Mouse (Mus musculus) layer of hippocampus, adult 9-11 months (tissue): ENCODE measurements around the gene Cacng3.

Experiments used
- DNase-seq: peaks from one replicate; pipeline ENCODE4 v3.0.0; 2022

The Cacng3 gene

DNA sequence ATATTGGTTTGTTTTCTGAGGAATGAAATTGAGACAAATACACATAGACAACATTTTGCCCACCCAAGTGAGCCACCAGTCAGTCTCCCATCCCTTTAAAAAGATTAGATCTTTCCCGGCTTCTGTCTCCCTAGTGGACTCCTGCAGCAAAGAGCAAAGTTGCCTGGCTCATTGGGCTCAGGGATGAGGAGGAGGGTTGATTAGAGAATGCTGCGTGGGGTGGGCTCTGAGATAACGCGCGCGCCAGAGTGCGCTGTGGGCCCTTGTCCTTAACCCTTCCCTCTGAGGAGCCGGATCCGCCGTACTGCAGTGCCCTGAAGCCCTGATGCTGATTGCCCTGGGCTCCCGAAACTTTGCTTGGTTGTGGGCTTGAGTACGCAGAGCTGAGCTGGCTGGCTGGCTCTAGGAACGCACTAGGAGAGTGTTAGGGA, at the start of gene Cacng3:
Gene Cacng3 (plus strand): TSS at position 51 of the 431 bp plus-strand sequence.
- DNase-seq = peak; percentile 11

DNA sequence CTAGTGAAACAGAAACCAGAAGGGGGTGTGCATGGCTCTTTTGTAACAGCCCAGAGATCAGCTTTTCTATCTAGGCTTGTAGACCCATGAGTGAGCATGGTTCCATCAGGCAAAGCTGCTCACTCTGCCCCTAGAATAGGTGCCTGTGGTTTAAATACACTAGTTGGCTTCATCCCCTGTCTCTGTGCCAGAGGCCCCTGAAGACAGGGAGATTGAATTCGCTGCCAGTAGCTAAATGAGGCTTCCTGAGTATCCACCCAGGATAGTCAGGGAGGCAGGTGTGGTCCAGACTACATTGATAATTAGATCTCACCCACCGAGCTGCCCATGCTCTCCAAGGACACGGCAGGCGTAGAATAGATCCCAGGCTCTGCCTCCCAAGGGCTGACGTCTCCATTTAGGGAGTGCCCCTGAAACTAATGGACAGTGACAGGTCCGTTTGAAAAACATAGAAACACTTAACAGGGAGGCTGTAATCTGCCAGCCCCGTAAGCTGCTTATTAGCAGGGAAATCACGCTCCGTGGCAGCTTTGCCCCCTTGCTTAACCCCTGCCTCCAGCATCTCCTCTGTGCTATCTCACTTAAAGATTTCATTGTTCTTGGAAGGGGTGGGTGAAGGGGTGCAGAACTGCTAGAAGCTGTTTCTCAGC, 48.0 kb upstream of the Cacng3 start:
- DNase-seq = no peak

DNA sequence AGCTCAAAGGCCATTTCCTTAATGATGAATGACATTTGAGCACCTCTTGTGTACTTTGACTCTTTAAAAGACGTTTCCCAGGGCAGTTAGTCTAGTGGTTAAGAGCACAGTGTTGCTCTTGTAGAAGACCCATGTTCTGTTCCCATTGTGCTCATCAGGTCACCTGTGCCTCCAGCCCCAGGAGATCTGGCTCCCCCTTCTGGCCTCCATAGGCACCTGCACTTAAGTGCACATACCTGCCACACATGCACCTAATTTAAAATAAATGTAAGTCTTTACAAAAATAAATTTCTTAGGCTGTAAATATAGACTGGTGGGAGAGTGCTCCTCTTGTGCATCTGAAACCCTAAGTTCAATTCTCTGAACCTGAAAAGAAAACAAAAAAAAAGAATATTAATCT, 46.5 kb upstream of the Cacng3 start:
- DNase-seq = no peak

DNA sequence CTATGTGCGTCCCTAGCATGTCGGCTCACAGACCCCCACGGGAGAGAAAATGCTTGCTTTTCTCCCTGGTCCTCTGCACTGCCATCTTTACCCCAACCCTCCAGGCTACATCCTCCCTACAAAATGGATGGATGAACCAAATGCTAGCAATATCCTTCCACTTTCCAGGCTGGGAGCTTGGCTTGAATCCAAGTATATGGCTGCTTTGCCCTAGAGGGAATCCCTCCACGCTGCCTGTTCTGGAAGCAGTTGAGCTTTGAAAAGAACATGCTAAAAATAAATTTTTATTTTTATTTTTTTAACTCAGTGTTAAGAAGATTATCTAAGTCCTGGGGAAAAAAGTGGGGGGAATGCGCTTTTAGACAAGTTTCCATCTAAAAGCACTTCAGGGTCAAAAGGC, 42.2 kb upstream of the Cacng3 start:
- DNase-seq = no peak

DNA sequence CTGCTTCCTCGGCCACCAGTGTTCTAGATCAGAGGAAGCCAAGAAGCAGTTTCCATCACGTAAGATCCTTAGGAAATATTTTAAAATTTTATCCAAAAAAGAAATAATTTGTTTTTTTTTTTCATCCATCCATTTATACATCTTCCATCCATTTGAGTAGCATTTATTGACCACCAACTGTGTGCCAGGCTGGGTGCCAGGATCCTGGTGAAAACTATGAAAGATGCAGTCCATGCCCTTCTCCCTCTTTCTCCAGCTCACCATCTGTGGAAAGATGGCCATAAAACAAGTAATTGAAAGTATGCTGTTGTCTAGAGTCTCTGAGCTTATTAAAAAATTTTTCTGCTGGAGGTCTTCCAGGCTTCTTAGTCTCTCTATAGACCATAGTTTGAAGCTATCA, 39.9 kb upstream of the Cacng3 start:
- DNase-seq = no peak

DNA sequence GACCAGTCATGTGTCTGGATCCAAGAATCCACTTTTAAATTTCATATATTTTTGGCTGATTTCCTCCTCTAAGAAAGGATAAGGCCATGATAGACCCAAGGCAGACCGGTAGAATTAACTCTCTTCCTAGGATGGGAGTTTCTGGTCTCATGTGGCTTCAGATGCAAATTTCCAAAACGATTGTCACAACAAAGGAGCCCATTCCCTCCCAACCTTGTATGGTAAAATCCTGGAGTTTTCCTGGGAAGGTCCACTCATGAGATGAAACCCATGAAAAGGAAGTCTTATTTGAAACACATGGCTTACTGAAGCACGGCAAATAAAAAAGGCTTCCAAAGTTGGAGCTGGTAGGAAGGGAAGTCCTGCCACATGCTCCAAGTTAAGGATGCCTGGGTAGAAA, 39.1 kb upstream of the Cacng3 start:
- DNase-seq = no peak

DNA sequence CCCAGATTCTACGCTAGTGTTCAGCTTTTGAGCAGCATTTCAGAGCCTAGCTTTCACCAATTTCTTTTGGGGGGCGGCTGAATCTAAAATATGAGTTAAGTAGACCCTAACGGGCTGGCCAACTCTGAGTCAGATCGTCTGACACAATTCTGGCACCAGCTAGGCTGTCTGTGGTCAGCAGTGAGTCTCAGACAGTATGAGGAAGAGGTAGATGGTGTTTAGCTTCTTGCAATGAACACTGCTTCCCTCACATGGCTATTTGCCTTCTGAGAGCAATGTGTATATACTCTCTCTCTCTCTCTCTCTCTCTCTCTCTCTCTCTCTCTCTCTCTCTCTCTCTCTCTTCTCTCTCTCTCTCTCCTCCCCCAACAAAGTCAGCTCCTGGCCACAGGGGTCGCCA, 37.3 kb upstream of the Cacng3 start:
- no peak for DNase-seq

DNA sequence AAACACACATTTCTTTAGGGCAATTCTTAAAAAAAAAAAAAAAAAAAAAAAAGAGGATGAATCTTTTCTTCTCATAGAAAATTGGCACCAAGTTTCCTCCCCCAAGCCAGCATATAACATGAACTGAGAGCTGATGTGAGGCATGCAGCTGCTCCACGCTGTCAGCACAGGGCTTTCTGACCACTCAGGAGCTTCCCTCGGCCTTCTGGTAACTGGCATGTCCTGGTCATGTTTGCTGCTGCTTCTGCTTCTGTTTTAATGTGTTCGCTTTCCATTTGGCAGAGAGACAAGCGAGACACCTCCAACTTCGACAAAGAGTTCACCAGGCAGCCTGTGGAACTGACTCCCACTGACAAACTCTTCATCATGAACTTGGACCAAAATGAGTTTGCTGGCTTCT, 36.8 kb upstream of the Cacng3 start:
- DNase-seq = no peak

DNA sequence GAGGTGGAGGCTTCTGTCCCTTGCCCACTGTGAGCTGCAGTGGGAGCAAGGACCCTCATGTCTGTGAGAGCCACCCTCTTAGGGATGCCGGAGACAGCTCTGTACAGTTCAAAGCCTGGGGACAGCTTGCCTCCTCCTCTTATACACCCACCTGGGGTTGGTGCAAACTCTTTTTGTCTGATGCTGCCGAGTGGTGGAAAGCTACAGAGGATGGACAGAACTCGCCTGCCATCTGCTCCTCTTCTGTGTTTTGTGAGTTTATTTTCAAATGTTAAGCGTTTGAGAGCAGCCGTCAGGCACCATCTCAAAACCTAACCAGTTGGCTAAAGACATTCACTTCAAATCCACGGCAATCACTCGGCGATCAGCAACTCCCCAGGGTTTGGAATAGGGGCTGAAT, 26.6 kb upstream of the Cacng3 start:
- peak; percentile 61 for DNase-seq

DNA sequence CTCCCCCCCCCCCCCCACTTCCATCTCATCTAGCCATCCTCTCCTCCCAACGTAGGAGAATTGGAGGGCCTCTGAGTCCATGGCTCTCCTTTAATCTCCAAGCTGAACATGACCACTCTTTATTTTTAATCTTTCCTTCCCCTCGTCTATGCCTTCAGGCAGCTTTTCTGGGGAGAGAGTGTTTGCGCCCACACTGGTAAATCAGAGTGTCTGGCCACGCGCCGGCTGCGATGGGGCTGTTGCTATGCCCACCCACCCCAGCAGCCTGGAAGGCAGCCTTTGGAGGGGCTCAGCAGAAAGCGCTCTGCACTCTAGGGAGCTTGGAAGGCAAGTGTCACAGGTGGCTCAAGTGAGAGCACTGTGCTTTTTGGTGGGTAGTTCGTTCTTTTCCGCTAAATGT, 21.0 kb upstream of the Cacng3 start:
- DNase-seq = peak; percentile 48

DNA sequence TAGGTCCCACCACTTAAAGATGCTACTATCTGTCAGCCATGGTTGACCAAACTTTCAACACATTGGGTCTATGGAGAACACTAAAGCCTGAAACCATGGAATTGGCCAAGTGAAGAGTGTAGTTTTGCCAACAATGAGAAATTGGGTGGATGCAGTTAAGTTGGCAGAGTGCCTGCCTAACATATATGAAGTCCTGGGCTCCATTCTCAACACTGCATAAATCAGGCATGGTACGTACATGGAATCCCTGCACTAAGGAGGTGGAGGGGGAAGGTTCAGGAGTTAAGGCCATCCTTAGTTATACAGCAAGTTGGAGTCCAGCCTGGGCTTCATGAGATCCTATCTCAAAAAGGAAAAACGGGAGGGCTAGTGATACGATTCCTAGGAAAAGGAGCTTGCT, 17.8 kb upstream of the Cacng3 start:
- no peak for DNase-seq

DNA sequence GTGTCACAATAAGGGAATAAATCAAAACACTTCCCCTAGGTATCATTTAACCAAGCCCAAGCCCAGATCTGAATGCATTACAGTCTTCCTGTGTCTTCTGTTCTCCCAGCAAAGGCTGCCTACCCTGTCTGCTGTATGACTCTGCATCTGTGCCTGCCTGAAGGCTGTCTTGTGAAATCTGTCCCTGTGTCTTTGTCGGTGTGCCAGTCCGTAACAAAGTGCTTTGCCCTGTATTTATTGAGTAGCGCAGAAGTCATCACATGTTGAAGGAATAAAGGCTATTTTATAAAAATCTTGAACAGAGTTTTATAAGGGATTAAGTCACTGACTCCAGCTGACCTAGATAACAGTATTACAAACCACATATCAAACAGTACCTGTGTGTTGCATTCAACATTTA, 13.6 kb upstream of the Cacng3 start:
- DNase-seq = no peak

DNA sequence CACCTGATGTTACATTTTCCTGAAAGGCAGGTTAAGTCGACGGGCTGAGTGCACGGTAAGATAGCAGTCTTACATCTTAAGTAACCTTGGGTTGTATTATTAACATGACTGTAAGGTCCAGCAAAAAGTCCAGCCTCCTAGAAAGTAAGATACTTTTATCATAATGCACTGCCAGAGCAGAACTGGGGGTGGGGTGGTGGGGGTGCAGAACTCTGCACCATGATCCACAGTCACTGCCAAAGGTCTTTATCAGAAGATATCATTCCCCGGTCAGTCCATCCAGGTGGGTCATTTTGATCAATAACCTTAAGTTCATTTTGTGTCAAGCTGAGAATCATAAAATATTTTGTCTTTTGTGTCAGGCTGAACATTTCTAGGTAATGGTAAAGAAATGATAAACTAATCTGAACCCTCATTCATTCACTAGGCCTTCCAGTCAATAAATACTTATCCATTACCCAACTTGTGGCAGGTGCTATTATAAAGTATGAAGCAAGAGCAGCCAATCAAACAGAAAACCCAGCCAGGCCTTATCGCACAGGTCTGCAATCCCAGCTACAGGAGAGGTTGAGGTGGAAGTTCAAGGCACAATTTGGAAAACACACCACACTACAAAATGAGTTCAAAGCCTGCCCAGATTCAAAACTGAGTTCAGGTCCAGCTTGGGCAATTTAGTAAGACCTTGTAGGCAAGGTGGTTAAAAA, 12.7 kb upstream of the Cacng3 start:
- no peak for DNase-seq

DNA sequence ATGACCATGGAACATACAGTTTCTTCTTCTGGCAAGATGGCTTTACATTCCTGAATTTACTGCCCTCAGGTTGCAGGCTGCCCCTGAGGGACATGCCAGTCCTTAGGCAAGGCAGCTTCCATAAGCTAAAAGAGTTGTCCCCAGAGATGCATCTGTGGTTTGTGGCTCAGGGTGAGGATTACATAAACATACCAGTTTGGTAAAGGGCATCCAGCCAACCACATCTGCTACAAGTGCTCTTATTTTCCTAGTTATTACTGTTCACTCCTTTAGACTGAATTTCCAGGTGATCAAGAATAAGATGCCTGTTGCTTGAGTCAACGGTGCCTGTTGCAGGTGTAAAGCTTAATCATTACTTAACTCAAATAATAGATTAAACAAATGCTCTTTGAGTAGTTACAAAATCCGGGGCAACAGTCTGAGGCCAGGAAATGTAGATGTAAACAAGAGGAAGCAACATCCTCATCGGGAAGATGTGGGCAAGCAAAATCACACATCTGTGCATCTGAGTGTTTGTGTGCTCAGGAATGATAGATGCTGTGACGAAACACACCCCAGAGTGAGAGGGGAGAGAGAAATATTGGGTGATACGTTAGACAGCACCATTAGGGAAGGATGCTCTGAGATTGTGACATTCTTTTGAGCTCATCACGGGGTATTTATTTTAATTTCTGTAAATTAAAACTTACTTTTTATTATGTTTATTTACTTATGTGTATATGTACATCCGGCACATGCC, 4.8 kb upstream of the Cacng3 start:
- DNase-seq = no peak

DNA sequence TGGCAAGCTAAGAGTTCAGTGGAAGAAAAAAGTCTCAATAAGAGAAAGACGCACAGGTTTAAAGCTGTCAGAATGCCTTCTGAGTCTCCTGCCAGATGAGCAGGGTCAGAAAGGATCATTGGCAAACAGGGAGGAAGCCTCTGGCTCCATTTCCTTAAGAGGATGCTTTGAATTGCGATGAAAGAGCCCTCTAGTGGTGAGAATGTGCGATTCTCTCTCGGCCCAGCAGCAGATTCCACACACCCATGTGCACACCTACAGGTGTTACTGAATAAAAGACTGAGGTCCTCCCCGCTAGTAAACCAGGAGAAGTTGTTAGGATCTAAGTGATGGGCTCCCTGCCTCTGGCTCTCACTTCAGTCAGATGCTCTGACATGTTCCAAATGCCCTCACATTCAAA, 2.4 kb upstream of the Cacng3 start:
- peak; percentile 18 for DNase-seq

DNA sequence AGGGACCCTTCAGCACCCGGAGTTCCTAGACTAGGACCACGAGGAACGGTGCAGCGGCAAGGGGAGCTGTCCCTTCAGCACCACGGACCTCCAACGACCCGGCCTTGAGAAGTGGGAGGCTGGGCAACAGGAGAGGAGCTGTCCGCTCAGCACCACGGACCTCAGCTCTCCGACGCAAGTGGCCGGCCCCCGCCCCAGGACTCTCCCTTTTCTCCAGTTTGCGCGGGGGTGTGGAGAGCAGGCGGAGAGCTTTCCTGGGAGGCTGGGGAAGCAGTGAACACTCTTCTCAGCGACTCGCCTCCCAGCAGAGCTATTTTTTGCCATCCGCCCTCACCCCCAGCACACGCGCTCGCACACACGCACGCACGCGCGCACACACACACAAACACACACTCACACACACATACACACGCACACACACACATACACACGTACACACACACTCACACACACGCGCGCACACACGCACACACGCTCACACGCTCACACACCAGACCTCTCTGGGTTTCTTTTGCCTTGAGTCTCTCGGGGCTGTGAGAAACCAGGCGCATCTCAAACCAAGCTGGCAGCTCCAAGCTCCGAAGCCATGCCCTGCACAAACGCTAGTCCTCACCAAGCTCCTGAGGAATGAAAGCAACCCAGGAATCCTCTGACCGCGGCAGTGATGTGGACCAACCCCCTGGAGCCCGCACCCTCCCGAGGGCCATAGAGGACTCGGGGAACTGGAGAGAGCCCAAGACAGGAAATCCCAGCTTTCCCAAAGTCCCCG, 765 bp downstream of the Cacng3 start:
- peak; percentile 78 for DNase-seq

DNA sequence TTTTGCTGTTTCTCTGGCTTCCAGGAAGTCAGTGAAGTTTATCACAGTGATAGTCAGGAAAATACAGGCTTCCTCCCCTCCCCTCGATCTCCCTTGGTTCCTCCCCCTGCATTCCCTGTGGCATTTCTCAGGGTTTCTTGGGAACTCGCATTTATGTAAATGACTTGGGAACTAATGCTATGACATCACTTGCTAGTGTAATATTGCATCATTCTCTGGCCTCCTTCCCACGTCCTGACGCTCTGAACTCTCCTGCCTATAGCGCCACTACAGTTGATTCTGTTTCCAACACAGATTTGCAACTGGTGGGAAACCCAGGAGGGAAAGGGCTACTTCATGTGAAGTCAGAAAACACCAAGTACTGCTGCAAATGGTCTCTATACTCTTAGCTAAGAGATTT, 2.7 kb downstream of the Cacng3 start:
- peak; percentile 29 for DNase-seq

DNA sequence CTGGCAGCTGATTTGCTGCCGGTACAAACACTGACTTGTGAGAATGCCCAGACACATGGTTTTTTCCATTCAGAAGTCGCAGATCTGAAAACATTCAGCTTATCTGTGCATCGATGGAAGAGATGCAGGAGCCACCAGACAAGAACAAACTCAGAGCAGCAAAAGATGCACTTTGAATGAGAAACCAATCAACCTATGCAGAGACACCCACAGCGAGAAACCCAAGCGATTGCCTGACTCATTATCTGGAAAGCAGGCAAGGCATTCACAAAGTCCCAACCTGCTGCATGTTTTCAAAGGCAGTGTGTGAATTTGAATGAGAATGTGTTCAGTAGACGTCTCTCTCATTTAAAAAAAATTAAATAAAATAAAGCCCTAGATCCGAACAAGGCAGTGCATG, 4.9 kb downstream of the Cacng3 start:
- peak; percentile 23 for DNase-seq

DNA sequence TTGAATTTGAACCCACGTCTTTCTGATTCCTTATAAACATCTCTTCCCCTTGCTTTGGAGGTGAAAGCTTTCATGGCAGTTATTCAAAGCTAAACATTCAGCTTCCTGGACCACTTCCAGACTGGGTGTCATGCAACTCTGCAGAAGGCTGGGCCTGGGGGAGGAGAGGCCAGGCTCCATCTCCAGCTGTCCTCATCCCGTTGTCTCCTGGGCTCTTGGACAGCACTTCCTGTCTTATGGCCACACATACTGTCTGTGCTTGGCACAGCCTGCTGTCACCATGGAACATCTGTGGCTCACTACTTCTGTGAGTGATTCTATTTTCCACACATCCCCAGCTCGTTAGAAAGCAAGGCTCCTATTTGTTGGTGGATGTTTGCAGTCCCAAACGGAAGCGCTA, 31.5 kb downstream of the Cacng3 start:
- peak; percentile 68 for DNase-seq

DNA sequence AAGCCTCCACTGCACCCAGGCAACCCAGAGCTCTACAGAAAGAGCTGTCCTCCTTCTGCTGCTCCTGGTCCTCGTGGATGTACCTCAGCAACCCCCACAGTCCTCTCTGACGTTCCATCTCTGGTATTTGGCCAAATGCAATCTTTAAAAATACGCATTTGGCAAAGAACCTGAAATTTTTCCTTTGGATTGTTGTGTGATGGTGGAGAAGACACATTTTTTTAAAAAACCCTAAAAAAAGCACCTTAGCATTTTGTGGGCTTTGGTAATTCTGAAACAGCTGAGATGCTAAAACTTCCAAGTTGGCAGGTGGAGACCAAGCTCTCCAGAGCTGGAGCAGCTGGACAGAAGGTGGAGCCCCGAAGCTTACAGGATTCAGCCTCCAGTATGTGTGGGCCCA, 32.2 kb downstream of the Cacng3 start:
- DNase-seq = peak; percentile 19

DNA sequence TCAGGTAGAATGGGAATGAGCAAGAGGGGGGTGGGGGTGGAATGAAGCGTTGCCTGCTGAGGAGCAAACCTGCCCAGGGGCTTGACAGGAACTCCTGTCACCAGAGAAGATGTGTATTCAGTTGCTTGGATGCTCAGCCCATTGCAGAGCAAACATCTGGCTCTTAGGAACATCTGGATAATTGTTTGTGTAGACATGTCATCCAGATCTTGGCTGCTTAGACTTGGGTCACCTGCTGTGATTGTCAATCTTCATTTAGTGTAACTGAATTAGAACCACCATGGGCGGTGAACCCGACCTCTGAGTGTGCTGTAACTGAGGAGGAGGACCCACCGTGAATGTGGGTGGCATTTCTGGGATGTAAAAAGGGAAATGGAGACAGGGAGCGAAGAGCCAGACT, 36.4 kb downstream of the Cacng3 start:
- DNase-seq = no peak

DNA sequence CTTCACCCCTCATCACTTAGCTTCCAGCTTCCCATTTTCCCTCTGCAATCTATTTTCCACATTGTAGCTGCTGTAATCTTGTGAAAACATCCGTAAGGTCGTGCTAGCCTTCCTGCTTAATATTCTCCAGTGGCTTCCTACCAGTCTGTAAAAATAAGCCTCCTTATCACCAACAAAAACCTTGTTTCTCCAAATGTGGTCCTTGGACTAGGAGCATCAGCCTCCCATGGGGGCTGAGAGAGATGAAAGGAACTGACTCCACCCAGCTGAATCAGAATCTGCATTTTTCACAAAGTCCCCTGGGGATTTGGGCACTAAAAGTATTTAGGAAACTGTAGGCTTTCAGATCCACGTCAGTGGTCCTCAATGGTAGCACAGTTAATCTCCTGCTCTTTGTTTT, 46.0 kb downstream of the Cacng3 start:
- no peak for DNase-seq

DNA sequence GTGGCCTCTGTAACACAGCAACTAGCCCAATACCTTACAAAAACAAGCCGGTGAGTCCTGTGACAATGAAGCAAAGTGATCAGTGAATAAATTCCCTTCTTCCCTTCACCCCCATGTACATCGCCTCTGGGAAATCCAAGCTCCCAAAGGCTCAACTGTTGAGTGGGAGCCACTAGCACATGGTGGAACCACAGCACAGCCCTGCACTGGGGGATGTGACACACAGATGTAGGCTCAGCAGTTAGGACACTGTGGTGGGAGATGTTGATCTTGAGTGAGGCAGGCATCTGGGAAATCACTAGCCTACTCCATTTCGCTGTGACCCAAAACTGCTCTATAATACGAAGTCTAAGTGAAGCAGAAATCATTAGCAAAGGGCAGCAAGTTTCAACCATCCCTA, 48.2 kb downstream of the Cacng3 start:
- DNase-seq = peak; percentile 30
